Mouse (Mus musculus): ENCODE data around the gene Prr15l.

The Prr15l gene

GRCm38 (mm10) chr11:96919003-96919402 is 8.9 kb upstream of the Prr15l start:
- DNase-seq (ENCODE audit: low read depth, low spot score), result no peak

DNA sequence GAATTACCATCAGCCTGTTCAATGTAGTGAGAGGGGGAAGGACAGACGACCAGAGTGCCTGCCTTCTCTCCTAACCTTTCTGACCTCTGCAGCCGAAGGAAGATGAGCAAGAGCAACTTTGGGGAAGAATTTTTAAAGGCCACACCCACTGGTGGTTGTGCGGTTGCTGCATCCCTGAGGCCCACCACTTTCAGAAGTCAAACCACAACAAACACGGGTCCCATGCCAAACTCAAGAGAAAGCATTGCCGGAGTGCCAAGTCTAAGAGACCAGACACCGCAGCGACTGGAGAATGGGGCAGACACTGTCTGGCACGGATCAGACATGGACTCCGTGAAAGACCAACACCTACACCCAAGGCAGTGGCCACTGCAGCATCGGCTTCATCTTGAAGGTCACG is 3.0 kb upstream of the Prr15l start:
- DNase-seq (ENCODE audit: low read depth, low spot score), result no peak

DNA sequence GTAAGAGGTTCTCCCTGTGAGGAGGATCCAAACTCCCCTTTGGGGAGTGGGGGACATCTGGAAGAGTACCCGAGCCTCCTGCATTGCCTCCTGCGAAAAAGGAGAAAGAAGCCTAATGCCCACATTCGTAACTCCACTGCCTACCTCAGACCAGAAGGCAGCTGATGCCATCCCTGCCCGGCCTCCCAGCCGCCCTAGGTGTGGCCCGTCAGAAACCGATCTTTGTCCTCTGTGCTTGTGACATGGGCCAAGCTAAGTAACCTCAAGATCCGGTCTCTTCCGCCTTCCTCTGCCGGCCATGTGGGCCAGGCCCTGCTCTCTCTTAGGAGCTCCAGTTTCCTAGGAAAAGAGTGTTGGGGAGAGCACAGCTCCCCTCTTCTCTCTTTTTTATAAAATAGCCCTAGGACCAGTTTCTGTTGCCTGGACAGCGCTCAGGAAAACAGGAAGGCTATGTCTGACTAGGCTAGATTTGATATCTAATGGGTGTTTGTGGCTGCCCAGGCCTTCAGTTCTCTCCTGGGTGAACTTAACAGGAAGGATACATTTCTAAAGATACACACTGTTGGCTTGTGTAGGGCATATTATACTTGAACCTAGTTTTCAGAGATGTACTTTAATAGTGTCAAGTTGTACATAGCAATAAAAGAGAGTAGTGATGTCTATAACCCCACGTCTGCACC is 2.3 kb upstream of the Prr15l start:
- DNase-seq (ENCODE audit: low read depth, low spot score), result no peak

DNA sequence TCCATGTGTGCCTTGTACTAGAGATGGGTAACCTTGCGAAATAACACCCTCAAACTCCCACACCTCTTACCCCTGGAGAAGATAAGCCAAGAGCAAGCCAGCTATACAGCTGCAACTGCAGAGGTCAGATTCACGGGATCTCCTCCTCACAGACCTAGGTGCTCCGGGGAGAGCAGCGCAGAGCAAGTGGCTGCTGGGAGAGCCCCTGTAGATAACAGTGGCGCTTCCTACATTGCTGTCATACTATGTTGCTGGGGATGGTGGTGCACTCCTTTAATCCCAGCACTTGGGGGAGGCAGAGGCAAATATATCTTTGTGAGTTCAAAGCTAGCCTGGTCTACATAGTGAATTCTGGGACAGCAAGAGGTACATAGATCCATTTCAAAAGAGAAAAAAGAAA is 1.3 kb upstream of the Prr15l start:
- no peak for DNase-seq (ENCODE audit: low read depth, low spot score)

DNA sequence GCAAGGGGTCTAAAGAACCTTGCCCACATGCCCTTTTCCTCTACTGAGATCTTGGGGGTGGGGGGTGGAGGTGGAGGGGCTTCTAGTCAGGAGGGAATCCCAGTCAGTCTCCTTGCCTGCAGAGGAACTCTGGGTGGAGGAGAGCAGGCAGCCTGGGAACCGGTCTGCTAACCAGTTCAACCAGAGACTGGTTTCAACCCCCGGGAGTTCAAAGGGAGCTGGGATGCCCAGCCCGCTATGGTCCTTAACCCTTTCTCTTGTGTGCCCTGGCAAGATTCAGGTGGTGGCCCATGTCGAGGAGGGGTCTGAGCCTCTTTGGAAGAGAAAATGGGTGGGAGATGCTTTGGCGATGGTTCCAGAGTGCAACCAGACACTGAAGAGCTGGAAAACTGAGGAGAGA is 787 bp downstream of the Prr15l start:
- no peak for DNase-seq (ENCODE audit: low read depth, low spot score)

- DNase-seq (ENCODE audit: low read depth, low spot score), result no peak
These were observed 1.3 kb downstream of the Prr15l start for GRCm38 (mm10) chr11:96929096-96929765.

DNA sequence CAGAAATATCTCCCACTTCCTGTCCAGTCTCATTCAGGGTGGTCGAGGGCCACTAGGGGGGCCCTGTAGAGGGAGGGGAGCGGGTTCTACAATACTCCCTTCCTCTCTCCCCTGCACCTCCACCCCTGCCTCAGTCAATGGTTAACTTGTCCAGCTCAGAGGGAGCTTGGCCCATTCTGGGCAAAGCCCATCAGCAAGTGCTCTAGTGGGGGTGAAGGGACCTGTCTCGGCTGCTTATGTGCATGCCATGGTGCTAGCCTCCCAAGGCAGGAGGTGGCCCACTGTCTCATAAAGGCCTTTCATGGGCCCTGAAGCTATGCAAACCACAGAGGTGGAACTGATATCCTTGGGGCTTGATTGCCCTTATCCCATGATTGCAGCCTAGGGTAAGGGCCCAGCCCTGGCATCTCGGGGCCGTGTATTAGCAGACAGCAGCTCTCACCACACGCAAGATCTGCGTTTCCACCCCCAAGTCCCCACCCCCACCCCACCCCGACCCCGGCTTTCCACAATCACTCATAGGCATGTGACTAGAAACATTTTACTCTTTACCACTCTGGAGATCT is 1.9 kb downstream of the Prr15l start:
- no peak for DNase-seq (ENCODE audit: low read depth, low spot score)

DNA sequence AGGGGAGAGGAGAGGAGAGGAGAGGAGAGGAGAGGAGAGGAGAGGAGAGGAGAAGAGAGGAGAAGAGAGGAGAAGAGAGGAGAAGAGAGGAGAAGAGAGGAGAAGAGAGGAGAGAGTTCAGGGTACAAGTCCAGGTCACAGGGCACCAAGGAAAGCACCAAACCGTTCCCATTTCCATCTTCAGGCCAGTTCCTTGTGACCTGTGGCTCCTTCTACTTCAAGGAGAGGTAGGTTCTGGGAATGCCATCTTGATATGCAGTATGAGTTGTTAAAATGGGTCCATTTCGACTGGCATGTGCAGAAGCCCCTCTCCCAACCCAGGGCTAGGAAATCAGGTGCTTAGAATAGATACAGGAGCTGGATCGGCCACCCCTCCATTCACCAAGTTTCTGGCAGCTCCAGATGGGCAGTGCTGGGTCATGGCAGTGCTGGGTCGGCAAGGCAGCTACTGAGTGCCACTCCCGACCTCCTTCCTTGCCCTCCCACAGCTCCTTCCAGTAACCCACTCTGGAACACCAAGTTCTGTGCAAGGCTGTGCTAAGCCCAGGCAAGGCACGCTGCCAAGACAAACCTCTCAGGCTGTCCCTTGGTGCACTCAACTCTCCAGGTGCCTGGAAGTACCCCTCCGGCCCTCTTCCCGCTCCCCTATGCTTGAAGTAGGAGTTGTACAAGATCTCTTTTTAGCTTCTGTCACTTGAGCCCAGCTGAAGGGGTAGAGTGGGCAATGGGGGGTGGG is 3.6 kb downstream of the Prr15l start:
- DNase-seq (ENCODE audit: low read depth, low spot score), result no peak

- no peak for DNase-seq (ENCODE audit: low read depth, low spot score)
These were observed 5.8 kb downstream of the Prr15l start for GRCm38 (mm10) chr11:96933562-96934276.

DNA sequence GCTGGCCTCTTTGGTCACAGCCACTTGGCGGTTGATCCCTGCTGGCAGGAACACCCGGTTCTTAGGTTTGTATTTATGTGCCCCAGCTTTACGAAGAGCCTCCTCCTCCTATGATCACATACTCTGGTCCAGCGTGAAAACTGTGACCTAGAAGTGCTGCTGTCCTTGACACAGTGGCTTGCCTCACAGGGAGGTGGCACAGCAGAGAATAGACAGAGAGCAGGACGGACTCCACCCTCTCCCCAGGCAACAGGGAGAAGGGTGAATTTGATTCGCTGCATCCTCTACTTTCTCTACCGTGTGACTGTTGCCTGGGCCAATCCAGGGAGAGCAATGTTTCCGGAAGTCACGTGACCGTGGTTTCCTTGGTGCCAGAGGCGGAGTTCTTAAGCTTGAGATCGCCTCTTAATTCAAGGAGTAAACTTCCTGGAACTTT is 7.0 kb downstream of the Prr15l start:
- no peak for DNase-seq (ENCODE audit: low read depth, low spot score)

- no peak for DNase-seq (ENCODE audit: low read depth, low spot score)
These were observed 8.2 kb downstream of the Prr15l start for GRCm38 (mm10) chr11:96935872-96936650.

GRCm38 (mm10) chr11:96937549-96938425 is 9.9 kb downstream of the Prr15l start:
- DNase-seq (ENCODE audit: low read depth, low spot score), result no peak

- no peak for DNase-seq (ENCODE audit: low read depth, low spot score)
These were observed 10.5 kb downstream of the Prr15l start for GRCm38 (mm10) chr11:96938426-96938800.

DNA sequence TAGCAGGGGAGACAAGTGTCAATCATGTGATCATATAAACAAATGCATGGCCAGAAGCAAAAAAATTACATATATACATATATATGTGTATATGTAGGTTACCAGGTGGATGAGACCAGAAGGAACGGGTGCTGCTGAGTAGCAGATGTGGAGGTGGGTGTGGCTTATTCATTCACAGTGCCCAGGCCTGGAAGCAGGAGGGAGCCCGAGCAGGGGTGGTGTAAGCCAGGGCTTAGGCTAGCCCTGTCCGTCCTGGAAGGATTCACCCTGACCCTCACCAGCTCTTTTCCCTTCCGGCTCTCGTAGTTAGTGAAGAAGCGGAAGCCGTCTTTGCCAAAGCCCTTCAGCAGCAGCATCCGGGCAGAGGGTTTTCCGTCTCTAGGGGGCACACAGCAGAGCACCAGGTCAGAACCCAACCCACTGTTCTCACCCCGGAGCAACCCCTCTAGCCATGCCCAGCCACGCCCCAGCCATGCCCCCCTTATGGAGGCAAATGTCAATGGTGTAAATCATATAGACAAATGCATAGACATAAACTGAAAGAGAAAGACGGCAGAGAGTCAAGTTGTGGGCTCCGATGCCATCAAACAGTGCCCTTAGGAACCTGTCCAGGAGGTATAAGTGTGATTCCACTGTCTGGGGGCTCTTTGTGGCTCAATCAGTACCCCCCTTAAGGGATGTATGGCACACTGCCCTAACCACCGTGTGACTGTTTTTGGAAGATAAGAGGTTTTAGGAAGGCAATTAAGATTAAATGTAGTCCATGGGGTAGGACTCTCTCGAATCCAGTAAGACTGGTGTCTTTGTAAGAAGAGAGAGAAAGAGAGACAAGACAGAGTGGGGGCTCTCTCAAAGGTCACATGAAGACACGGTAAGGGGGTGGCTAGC is 12.9 kb downstream of the Prr15l start:
- no peak for DNase-seq (ENCODE audit: low read depth, low spot score)

- DNase-seq (ENCODE audit: low read depth, low spot score), result no peak
These were observed 14.2 kb downstream of the Prr15l start for GRCm38 (mm10) chr11:96941989-96942590.

DNA sequence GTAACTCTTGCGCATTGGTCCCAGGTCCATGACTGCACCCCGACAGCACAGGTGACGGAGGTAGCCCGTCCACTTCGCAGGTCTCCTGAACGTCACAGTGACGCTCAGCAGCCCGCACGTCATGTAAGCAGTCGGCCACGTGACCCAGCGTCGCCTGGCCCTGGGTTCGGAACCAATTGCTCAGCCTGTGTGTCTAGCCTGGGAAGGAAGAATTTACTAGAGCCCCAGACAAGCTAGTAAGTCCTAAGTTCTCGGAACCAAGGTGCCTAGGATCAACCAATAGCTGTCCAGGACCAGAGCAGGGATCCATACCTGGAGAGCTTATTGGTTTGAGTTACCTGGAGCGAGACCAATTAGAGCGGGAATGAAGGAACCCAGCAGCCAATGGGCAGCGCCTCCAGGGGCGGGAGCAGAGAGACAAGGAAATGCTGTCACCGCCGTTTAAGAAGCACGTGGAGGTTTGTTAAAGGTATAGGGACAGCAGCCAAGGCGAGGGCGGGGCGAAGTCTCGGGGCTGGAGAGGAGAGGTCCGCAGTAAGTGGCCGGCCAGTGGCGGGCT is 15.9 kb downstream of the Prr15l start, which contains the start of gene Pnpo:
TSS of gene Pnpo (minus strand) at position 241 of the 559 bp plus-strand sequence.
- DNase-seq (ENCODE audit: low read depth, low spot score), result peak; percentile 84

DNA sequence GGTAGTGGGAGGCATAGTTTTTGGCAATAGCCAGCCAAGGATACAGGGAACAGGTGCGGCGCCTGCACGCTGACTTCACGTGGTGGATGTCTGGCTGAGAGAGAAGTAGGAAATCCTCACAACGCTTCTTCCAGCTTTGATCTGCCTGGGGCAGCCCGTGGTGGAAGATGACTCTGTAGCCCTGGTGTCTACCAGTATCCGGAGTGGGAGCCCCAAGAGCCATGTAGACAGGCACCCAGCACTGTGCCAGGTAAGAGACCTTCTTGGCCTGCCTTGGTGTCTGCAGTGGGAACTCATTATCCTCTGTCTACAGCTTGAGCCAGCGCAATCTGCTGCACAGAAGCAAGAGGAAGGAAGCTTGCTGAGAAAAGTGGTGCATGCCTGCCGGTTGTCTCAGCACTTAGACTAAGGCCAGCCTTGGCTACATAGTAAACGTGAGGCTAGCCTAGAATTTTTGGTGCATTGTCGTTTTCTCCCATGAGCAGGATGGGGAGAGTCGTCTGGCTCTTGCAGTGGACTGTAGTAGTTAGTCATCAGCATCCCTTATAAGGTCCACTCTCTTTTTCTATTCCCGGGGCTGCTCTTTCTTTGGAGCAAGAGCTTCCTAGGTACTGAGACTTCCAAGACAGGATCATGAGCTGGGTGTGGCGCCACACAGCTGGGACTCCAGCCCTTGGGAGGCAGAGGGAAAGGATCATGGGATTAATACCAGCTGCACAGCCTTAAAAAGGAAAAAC is 17.1 kb downstream of the Prr15l start:
- no peak for DNase-seq (ENCODE audit: low read depth, low spot score)

Measured in retina, adult 2 months (tissue).